Mouse (Mus musculus) sigmoid colon, adult 10 weeks (tissue): Measurements from ENCODE around the gene Pkd1l2. TPM values are rescaled to one million over a fixed set of nuclear protein-coding genes. Genes with fewer than 3 reads are reported as not detected.

Source experiments
- polyA plus RNA-seq: library from polyadenylated mRNA; stranded (reverse); fragments of 350-450 nt; fragmentation: Illumina TruSeq; extraction: RNeasy Lipid Tissue Mini Kit (QIAGEN cat#74804); gene quantifications from one replicate; pipeline ENCODE4 v1.2.3, GENCODE M21; 2014; ENCODE audit warnings: low read depth, low replicate concordance

Gene Pkd1l2
- not detected for polyA plus RNA-seq

GRCm38 (mm10) chr8:117082399-117082872 lies at the start of gene Pkd1l2:
TSS of gene Pkd1l2 (minus strand) at chr8:117082449.

GRCm38 (mm10) chr8:117095647-117096046 lies 13.4 kb upstream of the Pkd1l2 start, which contains the start of gene Bco1:
TSS of gene Bco1 (plus strand) at chr8:117095854.

DNA sequence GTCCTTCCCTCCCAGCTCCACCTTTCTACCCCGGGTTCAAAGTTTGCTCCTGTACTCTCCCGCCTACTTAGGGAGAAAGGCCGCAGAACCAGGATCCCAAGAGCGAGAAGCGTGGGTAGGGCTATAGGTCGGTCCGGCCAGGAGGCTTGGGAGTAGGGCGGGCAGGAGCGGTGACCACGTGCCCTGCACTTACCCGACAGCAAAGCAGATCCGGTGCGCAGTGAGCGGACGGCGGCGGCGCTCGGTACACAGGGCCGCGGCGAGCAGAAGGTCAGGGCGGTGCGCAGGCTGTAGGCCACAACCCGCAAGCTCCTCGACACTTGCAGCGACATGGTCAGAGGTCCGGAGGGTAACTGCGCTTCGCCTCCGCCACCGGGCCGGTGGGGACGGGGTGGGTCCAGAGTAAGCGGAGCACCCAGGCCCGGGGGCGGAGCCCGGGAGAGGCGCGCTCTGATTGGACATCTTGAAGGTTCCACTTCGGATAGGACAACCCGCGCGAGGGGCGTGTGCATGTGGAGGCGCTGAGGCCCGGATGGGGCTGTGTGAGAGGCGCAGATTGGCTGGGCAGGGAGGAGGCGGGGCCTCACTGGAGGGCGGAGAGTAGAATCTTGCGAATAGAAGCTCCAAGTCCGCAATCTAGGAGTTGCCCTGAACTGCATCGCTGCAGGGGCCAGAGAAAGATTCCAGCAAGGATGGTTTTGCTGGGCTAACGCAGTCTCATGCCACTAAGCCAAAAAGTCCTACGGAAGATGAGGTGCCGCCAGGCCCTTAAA lies 89.0 kb downstream of the Pkd1l2 start, which contains the start of gene Gcsh:
Gene Gcsh (minus strand): TSS at position 443 of the 773 bp plus-strand sequence.

GRCm38 (mm10) chr8:116978631-116979256 lies 103.5 kb downstream of the Pkd1l2 start, which contains the start of gene 1700030J22Rik:
TSS of gene 1700030J22Rik (minus strand) at chr8:116978959.

Other genes starting within 250 kb of the Pkd1l2 start
- gene Cmc2, start 161.0 kb downstream of the Pkd1l2 start, polyA plus RNA-seq: 6.2 TPM
- 2.4 TPM for gene Cenpn, start 160.7 kb downstream of the Pkd1l2 start, polyA plus RNA-seq
- 10.7 TPM for gene Atmin, start 139.1 kb downstream of the Pkd1l2 start, polyA plus RNA-seq
- 0.79 TPM for gene 1700030J22Rik, start 103.5 kb downstream of the Pkd1l2 start, polyA plus RNA-seq
- 63.7 TPM for gene Gcsh, start 88.9 kb downstream of the Pkd1l2 start, polyA plus RNA-seq
- gene Bco1, start 13.4 kb upstream of the Pkd1l2 start, polyA plus RNA-seq: 1.5 TPM
- 8.3 TPM for gene Gan, start 75.7 kb upstream of the Pkd1l2 start, polyA plus RNA-seq
- gene Cmip, start 174.6 kb upstream of the Pkd1l2 start, polyA plus RNA-seq: 2.0 TPM